Mouse (Mus musculus) erythroblast, embryonic 14.5 days (primary cell): ENCODE data around the gene 4921536K21Rik. TPM values are rescaled to one million over a fixed set of nuclear protein-coding genes. Genes with fewer than 3 reads are reported as not detected.

Experiments used
- H3K27me3 ChIP-seq: 2 replicates; pipeline ENCODE4 v1.6.1; 2012; ENCODE audit warnings: inconsistent platforms; ENCODE audit not compliant: control insufficient read depth
- H3K36me3 ChIP-seq: 2 replicates; pipeline ENCODE4 v1.6.1; 2012; ENCODE audit warnings: mild to moderate bottlenecking, inconsistent platforms; ENCODE audit not compliant: control insufficient read depth
- H3K4me1 ChIP-seq: 2 replicates; pipeline ENCODE4 v1.6.1; 2012; ENCODE audit warnings: inconsistent platforms; ENCODE audit not compliant: control insufficient read depth
- H3K4me3 ChIP-seq: replicated peaks from 2 replicates; pipeline ENCODE3; 2012; ENCODE audit warnings: moderate library complexity, mild to moderate bottlenecking, inconsistent platforms
- H3K9me3 ChIP-seq: 2 replicates; pipeline ENCODE4 v1.6.1; 2012; ENCODE audit warnings: low read length, inconsistent platforms, mixed read lengths; ENCODE audit not compliant: control insufficient read depth
- GATA1 ChIP-seq: IDR thresholded peaks from 2 replicates; pipeline ENCODE4 v1.6.1; 2012; ENCODE audit warnings: low read length, inconsistent platforms, mixed read lengths
- TAL1 ChIP-seq: IDR thresholded peaks from 3 replicates; pipeline ENCODE4 v1.6.1; 2012; ENCODE audit warnings: low read length, inconsistent platforms, mixed read lengths
- polyA plus RNA-seq: library from polyadenylated mRNA; stranded (reverse); fragments of >175 nt; gene quantifications from 2 replicates; pipeline ENCODE4 v1.2.3, GENCODE M21; 2012

The 4921536K21Rik gene
- polyA plus RNA-seq, 1 experiment: 0.02 TPM

DNA sequence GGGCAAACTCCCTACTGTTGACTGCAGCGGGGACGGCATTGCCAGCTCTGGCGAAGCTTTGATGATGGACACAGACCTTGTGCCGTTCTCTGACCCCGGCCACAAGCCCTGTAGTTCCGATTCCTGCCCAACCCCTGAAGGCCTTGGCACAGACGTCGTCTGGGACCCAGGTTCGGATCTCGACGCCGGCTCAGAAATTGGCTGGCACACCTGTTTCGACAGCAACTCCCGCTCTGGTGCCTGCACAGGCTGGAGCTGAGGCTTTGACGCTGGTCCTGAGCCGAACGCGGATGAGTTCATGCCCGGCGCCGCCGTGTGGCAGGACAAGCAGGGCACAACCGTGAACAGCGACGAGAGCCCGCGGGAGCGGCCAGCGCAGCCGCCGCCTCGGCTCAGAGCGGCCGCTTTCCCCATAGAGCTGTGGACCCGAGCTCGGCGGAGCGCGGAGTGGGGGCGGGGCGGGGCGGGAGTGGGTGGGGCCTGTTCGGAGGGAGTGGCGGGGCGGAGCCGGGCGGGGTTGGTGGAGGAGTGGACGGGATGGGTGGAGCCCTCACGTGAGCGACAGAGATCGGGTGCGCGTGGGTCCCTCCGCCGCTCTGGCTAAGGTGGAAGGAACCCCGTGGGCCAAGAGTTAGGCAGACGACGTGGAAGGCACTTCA is 31.3 kb downstream of the 4921536K21Rik start, which contains the start of gene Osbp2:
Gene Osbp2, minus strand, starts transcription at position 450 of the 659 bp plus-strand sequence.
- Histone ChIP-seq H3K27me3 (peaks cover 44% of the 10 kb centered on the region), H3K4me1 (peaks cover 12% of the 10 kb centered on the region), H3K36me3 (no peaks in the 10 kb centered on the region), H3K4me3 (peak within 1 kb of the TSS; percentile 52), H3K9me3 (no peaks in the 10 kb centered on the region; the same call in 1 of the 2 replicates)
- TF ChIP-seq GATA1: no peak
- TF ChIP-seq TAL1: no peak

DNA sequence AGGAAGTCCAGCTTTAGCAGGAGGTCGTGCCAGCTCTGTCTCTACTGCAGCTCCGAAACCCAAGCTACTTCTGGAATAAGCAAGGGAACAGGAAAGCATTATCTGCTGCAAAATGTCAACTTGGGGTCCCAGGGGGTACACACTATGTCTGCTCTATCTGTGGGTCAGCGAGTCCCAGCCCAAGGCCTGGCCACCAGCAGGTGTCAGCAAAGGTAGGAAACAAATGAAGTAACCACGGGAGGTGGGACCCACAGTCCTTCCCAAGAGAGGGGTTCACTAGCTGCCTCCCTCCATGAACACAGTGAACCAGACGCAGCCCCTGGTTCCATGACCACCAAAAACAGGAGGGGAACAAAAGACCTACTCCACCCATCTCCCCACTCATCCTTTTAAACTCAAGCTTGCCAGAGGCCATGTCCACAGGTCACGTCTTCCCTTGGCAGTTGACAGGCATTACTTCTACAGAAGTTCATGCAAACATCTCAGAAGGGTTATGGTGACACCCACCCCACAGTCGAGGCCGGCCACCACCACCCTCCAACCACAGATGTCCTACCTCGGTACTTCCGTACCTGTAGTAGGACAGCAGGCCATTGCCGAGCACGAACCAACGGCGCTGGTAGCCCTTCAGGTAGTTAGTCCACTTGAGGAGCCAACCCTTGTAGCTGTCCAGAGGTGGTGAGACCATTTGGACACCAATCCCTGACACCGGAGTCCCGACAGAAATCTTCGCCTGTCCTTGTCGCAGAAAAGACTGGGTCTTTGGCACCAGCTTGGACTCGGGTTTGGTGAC is 32.0 kb downstream of the 4921536K21Rik start:
- Histone ChIP-seq H3K9me3 (no peaks in the 10 kb centered on the region; the same call in 1 of the 2 replicates), H3K4me1 (peaks cover 12% of the 10 kb centered on the region), H3K36me3 (no peaks in the 10 kb centered on the region), H3K27me3 (peaks cover 44% of the 10 kb centered on the region), H3K4me3 (peak overlapping the region; percentile 52)
- no peak for TF ChIP-seq TAL1

DNA sequence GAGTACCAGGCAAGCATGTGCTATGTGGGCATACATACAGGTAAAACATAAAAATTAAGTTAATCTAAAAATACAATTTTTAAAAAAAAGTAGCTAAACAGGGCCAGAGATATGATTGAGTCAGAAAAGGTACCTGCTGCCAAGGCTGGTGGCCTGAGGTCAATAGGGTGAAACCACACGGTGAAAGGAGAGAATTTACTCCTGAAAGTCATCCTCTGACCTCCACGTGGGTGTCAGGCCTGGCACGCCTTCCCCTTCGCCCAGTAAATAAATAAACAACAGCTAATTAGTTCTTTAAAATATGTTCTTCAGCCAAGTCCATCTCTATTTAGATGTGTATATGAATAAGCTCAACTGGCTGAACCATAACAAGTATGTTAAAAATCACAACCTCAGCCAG is 34.5 kb downstream of the 4921536K21Rik start:
- H3K4me1 ChIP-seq: peaks cover 12% of the 10 kb centered on the region
- H3K27me3 ChIP-seq: peaks cover 37% of the 10 kb centered on the region
- H3K36me3 ChIP-seq: no peaks in the 10 kb centered on the region
- H3K9me3 ChIP-seq: no peaks in the 10 kb centered on the region; the same call in 1 of the 2 replicates
- H3K4me3 ChIP-seq: no peak overlapping the region
- no peak for TF ChIP-seq TAL1
- TF ChIP-seq GATA1: no peak

DNA sequence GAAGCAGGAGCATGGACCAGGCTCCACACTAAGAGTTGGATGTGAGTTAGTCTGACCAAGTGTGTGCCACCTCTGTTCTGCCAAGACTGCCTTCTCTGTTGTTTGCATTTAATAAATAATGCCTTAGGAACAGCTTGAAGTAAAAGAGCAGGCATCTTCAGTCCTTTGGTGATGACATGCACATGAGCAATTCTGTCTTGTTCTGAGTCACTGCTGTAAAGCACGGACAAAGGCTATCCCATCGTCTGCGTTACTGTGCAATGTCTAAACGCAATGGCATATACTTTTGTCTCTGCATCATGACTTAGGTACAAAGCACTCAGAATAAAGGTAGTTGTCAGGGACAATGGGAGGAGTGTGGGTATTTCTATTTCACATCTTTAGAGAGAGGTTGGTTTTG is 35.1 kb downstream of the 4921536K21Rik start:
- Histone ChIP-seq H3K4me3 (no peak overlapping the region), H3K36me3 (no peaks in the 10 kb centered on the region), H3K4me1 (peaks cover 12% of the 10 kb centered on the region), H3K27me3 (peaks cover 32% of the 10 kb centered on the region), H3K9me3 (no peaks in the 10 kb centered on the region; the same call in 1 of the 2 replicates)
- TF ChIP-seq GATA1 (no peak), TAL1 (no peak)

DNA sequence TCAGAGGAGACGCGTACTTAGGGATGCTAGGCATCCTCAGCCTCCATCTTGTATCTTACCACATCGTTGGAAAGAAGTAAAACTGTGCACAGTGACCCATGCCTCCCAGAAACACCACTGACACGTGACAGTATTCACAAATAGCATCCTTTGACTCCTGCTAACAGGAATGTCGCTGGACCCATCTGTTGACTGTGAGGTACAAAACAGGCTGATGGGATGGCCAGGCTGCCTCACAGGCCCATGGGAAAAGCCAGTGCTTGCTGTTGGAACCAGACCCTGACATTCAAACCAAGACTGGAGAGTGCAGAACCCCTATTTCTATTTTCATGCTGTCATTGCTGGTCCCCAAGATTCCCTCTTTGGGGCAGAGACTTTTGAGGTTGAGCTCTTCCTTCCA is 37.0 kb downstream of the 4921536K21Rik start:
- Histone ChIP-seq H3K36me3 (no peaks in the 10 kb centered on the region), H3K4me1 (no peaks in the 10 kb centered on the region; the same call in 1 of the 2 replicates), H3K9me3 (no peaks in the 10 kb centered on the region), H3K4me3 (no peak overlapping the region), H3K27me3 (peaks cover 13% of the 10 kb centered on the region)
- TF ChIP-seq GATA1: no peak
- no peak for TF ChIP-seq TAL1

DNA sequence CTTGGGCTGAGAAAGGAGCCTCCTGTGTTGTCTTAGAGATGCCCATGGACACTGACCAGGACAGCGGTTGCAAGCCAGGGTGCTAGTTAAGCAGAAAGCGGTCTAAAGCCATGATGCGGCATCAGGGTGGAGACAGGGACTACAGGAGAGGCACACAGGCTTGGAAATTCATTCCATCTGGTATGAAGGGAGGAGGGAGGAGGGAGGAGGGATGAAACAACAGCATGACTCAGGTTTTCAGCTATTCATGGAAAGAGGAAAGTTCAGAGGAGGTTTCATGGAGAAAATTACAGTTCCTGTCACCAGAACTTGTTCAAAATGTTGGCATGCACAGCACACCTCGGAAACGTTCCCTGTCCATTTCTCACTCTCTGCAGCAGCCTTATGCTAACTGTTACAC is 39.1 kb downstream of the 4921536K21Rik start:
- no peaks in the 10 kb centered on the region for H3K27me3 ChIP-seq
- no peaks in the 10 kb centered on the region for H3K9me3 ChIP-seq
- TF ChIP-seq GATA1 (no peak), TAL1 (no peak)
- no peaks in the 10 kb centered on the region for H3K36me3 ChIP-seq
- no peaks in the 10 kb centered on the region; the same call in 1 of the 2 replicates for H3K4me1 ChIP-seq
- H3K4me3 ChIP-seq: no peak overlapping the region

DNA sequence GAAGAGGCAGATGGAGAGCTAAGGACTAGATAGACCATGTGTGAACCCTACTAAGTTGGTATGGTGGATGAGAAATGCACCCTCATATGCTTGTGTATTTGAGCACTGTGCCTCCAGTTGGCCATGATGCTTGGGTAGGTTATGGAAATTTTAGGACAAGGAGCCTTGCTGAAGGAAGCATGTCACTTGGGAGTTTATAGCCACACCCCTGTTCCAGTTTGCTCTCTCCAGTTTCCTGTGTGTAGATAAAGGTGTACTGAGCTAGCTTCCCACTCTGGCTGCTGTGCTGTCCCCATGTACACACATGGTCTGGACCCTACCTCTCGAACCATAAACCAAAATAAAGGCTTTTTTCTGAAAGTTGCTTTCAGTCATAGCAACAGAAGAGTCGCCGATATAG is 40.7 kb downstream of the 4921536K21Rik start:
- H3K4me1 ChIP-seq: no peaks in the 10 kb centered on the region
- H3K4me3 ChIP-seq: no peak overlapping the region
- no peaks in the 10 kb centered on the region for H3K36me3 ChIP-seq
- H3K27me3 ChIP-seq: no peaks in the 10 kb centered on the region
- no peak for TF ChIP-seq GATA1
- no peak for TF ChIP-seq TAL1
- no peaks in the 10 kb centered on the region for H3K9me3 ChIP-seq

DNA sequence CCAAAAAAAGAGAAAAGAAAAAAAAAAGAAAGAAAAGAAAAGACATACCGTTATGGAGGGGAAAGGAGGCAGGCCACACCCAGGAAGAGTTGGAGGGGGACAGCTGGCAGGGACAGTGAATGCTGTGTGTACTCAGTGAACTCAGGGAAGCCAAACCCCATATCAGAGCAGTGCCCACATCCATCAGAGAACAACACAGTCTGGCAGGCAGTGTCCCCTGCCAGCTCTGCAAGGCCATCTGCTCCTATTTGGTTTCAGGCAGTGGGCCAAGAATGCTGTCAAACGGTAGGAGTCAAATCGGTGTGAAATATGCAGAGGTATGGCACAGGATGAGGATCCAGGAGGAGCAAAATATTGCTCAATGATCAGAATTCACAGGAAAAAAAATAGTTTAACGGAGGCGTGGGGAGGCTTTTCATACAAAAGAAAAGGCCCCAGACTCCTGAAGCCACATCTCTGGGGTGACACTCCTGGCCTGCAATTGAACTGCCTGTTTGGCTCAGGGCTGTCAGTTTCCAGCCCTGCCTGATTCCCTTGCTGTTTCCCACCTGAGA is 41.3 kb downstream of the 4921536K21Rik start:
- H3K36me3 ChIP-seq: no peaks in the 10 kb centered on the region
- TF ChIP-seq GATA1 (no peak), TAL1 (no peak)
- H3K4me3 ChIP-seq: no peak overlapping the region

DNA sequence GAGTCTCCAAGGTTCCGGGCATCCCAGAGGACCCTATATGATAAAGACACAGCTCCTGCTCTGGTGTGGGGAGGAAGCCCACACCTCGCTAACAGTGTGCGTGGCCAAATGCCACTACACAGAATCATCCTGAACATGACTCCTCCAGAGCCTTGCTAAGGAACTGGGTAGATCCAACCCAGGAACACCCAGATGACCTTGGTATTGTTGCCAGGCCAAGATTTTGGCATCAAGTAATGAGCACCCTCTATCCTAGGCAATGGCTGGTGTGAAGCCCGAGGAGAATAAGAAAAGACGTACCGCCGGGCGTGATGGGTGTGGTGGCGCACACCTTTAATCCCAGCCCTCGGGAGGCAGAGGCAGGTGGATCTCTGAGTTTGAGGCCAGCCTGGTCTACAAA is 41.9 kb downstream of the 4921536K21Rik start:
- H3K4me3 ChIP-seq: no peak overlapping the region
- H3K36me3 ChIP-seq: no peaks in the 10 kb centered on the region
- TF ChIP-seq GATA1 (no peak), TAL1 (no peak)
- no peaks in the 10 kb centered on the region for H3K9me3 ChIP-seq
- no peaks in the 10 kb centered on the region for H3K27me3 ChIP-seq
- no peaks in the 10 kb centered on the region for H3K4me1 ChIP-seq

More for the DNA sequence above, 41.3 kb downstream of the 4921536K21Rik start:
- H3K27me3 ChIP-seq: no peaks in the 10 kb centered on the region
- no peaks in the 10 kb centered on the region for H3K9me3 ChIP-seq
- no peaks in the 10 kb centered on the region for H3K4me1 ChIP-seq

DNA sequence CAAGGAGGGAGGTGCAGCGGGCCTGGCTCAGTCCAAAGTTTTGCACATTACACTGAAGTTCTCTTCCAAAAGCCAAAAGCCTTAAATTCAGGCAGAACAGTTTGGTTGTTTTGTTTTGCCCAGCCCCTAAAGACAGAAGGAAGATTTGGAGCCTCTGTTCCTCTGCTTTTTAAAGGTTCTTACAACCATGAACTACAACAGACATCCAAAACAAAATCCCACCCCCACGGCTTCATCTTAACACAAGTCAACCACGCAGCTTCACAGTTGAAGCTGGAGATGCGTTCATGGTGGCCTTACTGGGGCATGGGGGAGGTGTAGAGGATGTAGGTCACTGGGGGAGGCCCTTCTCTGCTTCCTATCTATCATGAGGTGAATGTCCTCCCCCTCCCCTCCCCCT is 43.0 kb downstream of the 4921536K21Rik start:
- no peak overlapping the region for H3K4me3 ChIP-seq
- H3K27me3 ChIP-seq: no peaks in the 10 kb centered on the region
- H3K36me3 ChIP-seq: no peaks in the 10 kb centered on the region

More for the DNA sequence above, 43.0 kb downstream of the 4921536K21Rik start:
- Histone ChIP-seq H3K4me1 (no peaks in the 10 kb centered on the region), H3K9me3 (no peaks in the 10 kb centered on the region)
- TF ChIP-seq TAL1 (no peak), GATA1 (no peak)
